Mouse (Mus musculus) liver, embryonic 13.5 days (tissue): Measurements from ENCODE around the gene Ifna9. TPM values are rescaled to one million over a fixed set of nuclear protein-coding genes. Genes with fewer than 3 reads are reported as not detected.

ENCODE experiments used
- polyA plus RNA-seq: library from polyadenylated mRNA; unstranded; fragments of >200 nt; fragmentation: Nextera tagmentation; extraction: Ambion mirVana; gene quantifications from 2 replicates; pipeline ENCODE4 v1.2.1, GENCODE M21; 2015

Gene Ifna9
- polyA plus RNA-seq, 1 experiment from 2014 or later = not detected

Other genes with a start within 250 kb of the Ifna9 start
- 5.2 and 5.6 TPM in 2 replicates for gene Hacd4, start 153.5 kb downstream of the Ifna9 start, polyA plus RNA-seq
- gene Ifnb1, start 69.6 kb downstream of the Ifna9 start, polyA plus RNA-seq = not detected in 2 replicates
- not detected in 2 replicates for gene Ifna15, start 34.1 kb downstream of the Ifna9 start, polyA plus RNA-seq
- gene Ifna14, start 20.6 kb downstream of the Ifna9 start, polyA plus RNA-seq = not detected in 2 replicates
- not detected in 2 replicates for gene Ifna12, start 11.0 kb upstream of the Ifna9 start, polyA plus RNA-seq
- not detected in 2 replicates for gene C87499, start 42.0 kb upstream of the Ifna9 start, polyA plus RNA-seq
- gene Ifna13, start 52.1 kb upstream of the Ifna9 start, polyA plus RNA-seq = not detected in 2 replicates
- not detected in 2 replicates for gene Ifna16, start 84.5 kb upstream of the Ifna9 start, polyA plus RNA-seq
- not detected in 2 replicates for gene Ifna2, start 91.5 kb upstream of the Ifna9 start, polyA plus RNA-seq
- not detected in 2 replicates for gene Ifnab, start 99.0 kb upstream of the Ifna9 start, polyA plus RNA-seq
- gene Gm26566, start 129.4 kb upstream of the Ifna9 start, polyA plus RNA-seq = 0.25 and 0.29 TPM in 2 replicates
- gene Klhl9, start 130.1 kb upstream of the Ifna9 start, polyA plus RNA-seq = 24.6 and 33.1 TPM in 2 replicates
- gene Gm13271, start 162.5 kb upstream of the Ifna9 start, polyA plus RNA-seq = not detected in 2 replicates
- not detected in 2 replicates for gene Gm13283, start 167.7 kb upstream of the Ifna9 start, polyA plus RNA-seq
- gene Gm13290, start 181.4 kb upstream of the Ifna9 start, polyA plus RNA-seq = not detected in 2 replicates
- not detected in 2 replicates for gene Gm13289, start 184.5 kb upstream of the Ifna9 start, polyA plus RNA-seq
- gene Gm13272, start 187.5 kb upstream of the Ifna9 start, polyA plus RNA-seq = not detected in 2 replicates
- not detected in 2 replicates for gene Ifnz, start 189.7 kb upstream of the Ifna9 start, polyA plus RNA-seq
- 0.23 TPM in 1 of 2 replicates, not detected in the other for gene Gm13276, start 193.3 kb upstream of the Ifna9 start, polyA plus RNA-seq
- not detected in 2 replicates for gene Gm13277, start 196.2 kb upstream of the Ifna9 start, polyA plus RNA-seq
- gene Gm13278, start 199.2 kb upstream of the Ifna9 start, polyA plus RNA-seq = not detected in 2 replicates
- not detected in 2 replicates for gene Gm13275, start 202.1 kb upstream of the Ifna9 start, polyA plus RNA-seq
- not detected in 2 replicates for gene Gm13279, start 205.0 kb upstream of the Ifna9 start, polyA plus RNA-seq
- 0.25 and 0.31 TPM in 2 replicates for gene Gm13285, start 207.3 kb upstream of the Ifna9 start, polyA plus RNA-seq
- gene Gm13287, start 210.9 kb upstream of the Ifna9 start, polyA plus RNA-seq = not detected in 2 replicates
- gene Gm13288, start 213.1 kb upstream of the Ifna9 start, polyA plus RNA-seq = not detected in 2 replicates
- gene Ifna7, start 223.8 kb upstream of the Ifna9 start, polyA plus RNA-seq = not detected in 2 replicates
- not detected in 2 replicates for gene Ifna11, start 227.6 kb upstream of the Ifna9 start, polyA plus RNA-seq
- gene Ifna6, start 235.0 kb upstream of the Ifna9 start, polyA plus RNA-seq = not detected in 2 replicates
- not detected in 2 replicates for gene Ifna5, start 243.1 kb upstream of the Ifna9 start, polyA plus RNA-seq
- not detected in 2 replicates for gene Ifna4, start 249.5 kb upstream of the Ifna9 start, polyA plus RNA-seq